Mouse (Mus musculus) c-Kit-positive CD71-negative TER-119-negative erythroid progenitor cells, embryonic 14.5 days (primary cell): ENCODE data around the gene Foxc2.
"Not testable (repeated sequence)": the region's sequence is repeated elsewhere in the genome, so short reads cannot be mapped to it uniquely, and the experiment has no call there.

Source experiments
- DNase-seq: peaks from one replicate; pipeline ENCODE4 v3.0.0-alpha.2; 2013; ENCODE audit warnings: low read depth

Gene Foxc2

GRCm38 (mm10) chr8:121119635-121120455, 3.9 kb downstream of the Foxc2 start:
- DNase-seq: no peak

- DNase-seq: no peak
Measured at GRCm38 (mm10) chr8:121120456-121121419, 4.8 kb downstream of the Foxc2 start.

- no peak for DNase-seq
Measured at GRCm38 (mm10) chr8:121121704-121122103, 5.7 kb downstream of the Foxc2 start.

- DNase-seq: no peak
Measured at GRCm38 (mm10) chr8:121122368-121122767, 6.4 kb downstream of the Foxc2 start.

GRCm38 (mm10) chr8:121123113-121123512, 7.1 kb downstream of the Foxc2 start:
- DNase-seq: no peak

GRCm38 (mm10) chr8:121124547-121125239, 8.7 kb downstream of the Foxc2 start:
- no peak for DNase-seq

- no peak for DNase-seq
Measured at GRCm38 (mm10) chr8:121125311-121125876, 9.4 kb downstream of the Foxc2 start.

GRCm38 (mm10) chr8:121126191-121126590, 10.2 kb downstream of the Foxc2 start:
- no peak for DNase-seq

GRCm38 (mm10) chr8:121126694-121127093, 10.7 kb downstream of the Foxc2 start:
- DNase-seq: no peak

- DNase-seq: no peak
Measured at GRCm38 (mm10) chr8:121127291-121127701, 11.3 kb downstream of the Foxc2 start.

GRCm38 (mm10) chr8:121127756-121128375, 11.9 kb downstream of the Foxc2 start, which contains the start of gene Foxl1:
TSS of gene Foxl1 (plus strand) at chr8:121127940.
- DNase-seq: no peak

GRCm38 (mm10) chr8:121128531-121129264, 12.7 kb downstream of the Foxc2 start:
- DNase-seq: no peak

- no peak for DNase-seq
Measured at GRCm38 (mm10) chr8:121129265-121129940, 13.4 kb downstream of the Foxc2 start.

- DNase-seq: no peak
Measured at GRCm38 (mm10) chr8:121130522-121130921, 14.6 kb downstream of the Foxc2 start.

- no peak for DNase-seq
Measured at GRCm38 (mm10) chr8:121132961-121133513, 17.1 kb downstream of the Foxc2 start.

GRCm38 (mm10) chr8:121134102-121134501, 18.1 kb downstream of the Foxc2 start:
- no peak for DNase-seq

- no peak for DNase-seq
Measured at GRCm38 (mm10) chr8:121134512-121134911, 18.5 kb downstream of the Foxc2 start.

GRCm38 (mm10) chr8:121136856-121137255, 20.9 kb downstream of the Foxc2 start:
- no peak for DNase-seq

GRCm38 (mm10) chr8:121145457-121146134, 29.6 kb downstream of the Foxc2 start:
- DNase-seq: not testable (repeated sequence)
